Mouse (Mus musculus) olfactory bulb, adult 2 months (tissue): ENCODE data around the gene Chrm3.

Experiments
- CTCF ChIP-seq: fragments of 200-500 bp; IDR thresholded peaks from 2 replicates; pipeline ENCODE4 v1.5.1; 2012; ENCODE audit warnings: low read depth, mild to moderate bottlenecking, low read length, moderate library complexity; ENCODE audit not compliant: insufficient read depth
- POLR2A ChIP-seq: fragments of 200-500 bp; IDR thresholded peaks from 2 replicates; pipeline ENCODE4 v1.6.1; 2012; ENCODE audit warnings: mild to moderate bottlenecking, low read depth, low read length, moderate library complexity; ENCODE audit not compliant: insufficient read depth

GRCm38 (mm10) chr13:9992640-9993039 is 368.0 kb downstream of the Chrm3 start:
- TF ChIP-seq CTCF, result no peak
- no peak for TF ChIP-seq POLR2A
